Mouse (Mus musculus) inflammation-experienced regulatory T-cells (primary cell): ENCODE data around the gene Kcna10. TPM values are rescaled to one million over a fixed set of nuclear protein-coding genes. Genes with fewer than 3 reads are reported as not detected.

Source experiments
- polyA plus RNA-seq, 2 experiments: library from polyadenylated mRNA; unstranded; fragments of 100-300 nt; shearing (Covaris generic); gene quantifications; one replicate each; pipeline ENCODE4 v1.2.1; 2017

Kcna10 gene
- polyA plus RNA-seq, result not detected

GRCm38 (mm10) chr3:107182756-107183155 lies at the start of gene Kcna10:
Gene Kcna10 (plus strand): TSS chr3:107183056.

DNA sequence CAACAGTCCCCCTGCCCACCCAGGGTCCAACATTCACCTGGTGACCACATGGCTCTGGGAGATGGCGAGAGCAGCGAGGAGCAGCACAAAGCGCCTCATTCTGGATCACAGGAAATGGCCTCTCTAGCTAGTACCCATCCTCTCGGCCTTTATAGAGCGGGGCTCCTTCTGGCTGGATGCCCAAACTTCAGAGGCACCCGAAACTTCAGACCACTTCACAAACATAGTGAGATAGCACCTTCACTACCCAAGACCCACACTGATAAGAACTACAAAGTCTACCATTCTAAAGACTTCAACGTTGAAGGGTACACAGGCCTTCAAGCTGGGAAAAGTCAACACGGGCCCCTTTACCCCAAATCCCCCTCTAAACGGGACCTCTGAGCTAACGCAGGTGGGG lies 38.8 kb downstream of the Kcna10 start, which contains the start of gene Cym:
Cym (minus strand) TSS at position 125 of the 400 bp plus-strand sequence.

GRCm38 (mm10) chr3:107230527-107230926 lies 47.7 kb downstream of the Kcna10 start, which contains the start of gene A630076J17Rik:
Gene A630076J17Rik (plus strand): TSS chr3:107230614.

DNA sequence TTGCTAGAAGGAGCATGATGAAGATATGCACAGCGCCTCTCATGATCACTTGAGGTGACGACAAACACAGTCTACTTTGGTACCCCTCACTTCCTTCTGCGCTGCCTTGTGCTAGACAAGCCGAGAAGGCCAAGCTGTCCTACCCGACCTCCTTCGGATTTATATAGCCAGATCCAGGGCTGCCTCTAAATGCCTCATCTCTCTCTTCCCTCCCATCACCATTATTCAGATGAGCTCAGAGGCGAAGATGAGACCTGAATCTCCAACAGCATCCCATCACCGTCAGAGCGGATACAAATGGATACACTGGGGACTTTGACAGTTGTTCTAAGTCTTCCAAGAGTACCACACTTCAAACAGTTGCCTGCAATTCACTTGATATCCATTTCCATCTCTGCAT lies 56.8 kb downstream of the Kcna10 start, which contains the start of gene Prok1:
Prok1 (minus strand) TSS at position 101 of the 400 bp plus-strand sequence.

Other genes with a start within 250 kb of the Kcna10 start
- 100 to 1,000 TPM in 1 of 2 experiments, 10 to 100 TPM in 1; 79.6 to 154 TPM for gene Kcna3, start 146.9 kb upstream of the Kcna10 start, polyA plus RNA-seq
- 1 to 10 TPM; 1.7 to 2.8 TPM for gene Kcna2, start 81.9 kb upstream of the Kcna10 start, polyA plus RNA-seq
- gene Cym, start 38.7 kb downstream of the Kcna10 start, polyA plus RNA-seq, result under 1 TPM in 1 of 2 experiments, not detected in 1; 0.34 TPM
- under 1 TPM in 1 of 2 experiments, not detected in 1; 0.87 TPM for gene A630076J17Rik, start 47.6 kb downstream of the Kcna10 start, polyA plus RNA-seq
- gene Prok1, start 56.7 kb downstream of the Kcna10 start, polyA plus RNA-seq, result 1 to 10 TPM in 1 of 2 experiments, under 1 TPM in 1; 0.20 to 1.5 TPM
- gene Lamtor5, start 95.8 kb downstream of the Kcna10 start, polyA plus RNA-seq, result 100 to 1,000 TPM; 140 to 198 TPM
- under 1 TPM; 0.53 to 0.61 TPM for gene Slc16a4, start 108.2 kb downstream of the Kcna10 start, polyA plus RNA-seq
- gene Rbm15, start 150.6 kb downstream of the Kcna10 start, polyA plus RNA-seq, result 10 to 100 TPM; 10.2 to 11.0 TPM